Mouse (Mus musculus) stomach, postnatal 0 days (tissue): ENCODE results near the gene Ssbp2.

Experiments
- CTCF ChIP-seq: IDR thresholded peaks from 2 replicates; pipeline ENCODE4 v1.5.1; 2016; ENCODE audit warnings: antibody characterized with exemption, low read depth, mild to moderate bottlenecking, moderate library complexity
- EP300 ChIP-seq: optimal IDR thresholded peaks from 2 replicates; pipeline ENCODE3; 2016; ENCODE audit warnings: antibody characterized with exemption

GRCm38 (mm10) chr13:91430867-91431266 is 29.2 kb upstream of the Ssbp2 start:
- TF ChIP-seq CTCF = no peak
- TF ChIP-seq EP300 = no peak
